Mouse (Mus musculus) lung, embryonic 15.5 days (tissue): Measurements from ENCODE around the gene Aspscr1. TPM values are rescaled to one million over a fixed set of nuclear protein-coding genes. Genes with fewer than 3 reads are reported as not detected.

Experiments
- ATAC-seq: fragments of 200-750 bp; cut with Nextera tagmentation; 2 replicates; pipeline ENCODE4 v1.8.0; 2017; ENCODE audit warnings: moderate number of reproducible peaks, borderline replicate concordance; ENCODE audit not compliant: low FRiP score, low TSS enrichment; ENCODE audit errors: extremely low read depth
- H3K27ac ChIP-seq: fragments of 300-500 bp; sonication (generic); 2 replicates; pipeline ENCODE4 v1.5.1; 2015; ENCODE audit warnings: moderate library complexity, mild to moderate bottlenecking, inconsistent platforms
- H3K27me3 ChIP-seq: fragments of 300-500 bp; sonication (generic); 2 replicates; pipeline ENCODE4 v1.6.1; 2015; ENCODE audit warnings: inconsistent platforms
- H3K36me3 ChIP-seq: fragments of 300-500 bp; sonication (generic); 2 replicates; pipeline ENCODE4 v1.6.1; 2015; ENCODE audit warnings: inconsistent platforms
- H3K4me1 ChIP-seq: fragments of 300-500 bp; sonication (generic); 2 replicates; pipeline ENCODE4 v1.6.1; 2015; ENCODE audit warnings: inconsistent platforms
- H3K4me2 ChIP-seq: fragments of 300-500 bp; sonication (generic); 2 replicates; pipeline ENCODE4 v1.6.1; 2015; ENCODE audit warnings: inconsistent platforms, mild to moderate bottlenecking, moderate library complexity
- H3K4me3 ChIP-seq: fragments of 300-500 bp; sonication (generic); 2 replicates; pipeline ENCODE4 v1.5.1; 2015; ENCODE audit warnings: mild to moderate bottlenecking, inconsistent platforms
- H3K9ac ChIP-seq: fragments of 300-500 bp; sonication (generic); 2 replicates; pipeline ENCODE4 v1.6.1; 2015; ENCODE audit warnings: inconsistent platforms
- H3K9me3 ChIP-seq: fragments of 300-500 bp; sonication (generic); 2 replicates; pipeline ENCODE4 v1.6.1; 2016; ENCODE audit warnings: inconsistent platforms
- WGBS: fragments of 180-500 bp; shearing (Covaris S2); methylation state at CpG from one replicate; pipeline ENCODE4 v1.1.7; 2015; 5-methylcytosine and 5-hydroxymethylcytosine counted together
- polyA plus RNA-seq: library from polyadenylated mRNA; unstranded; fragments of >200 nt; fragmentation: Nextera tagmentation; extraction: Ambion mirVana; gene quantifications from 2 replicates; pipeline ENCODE4 v1.2.1, GENCODE M21; 2015

Aspscr1 gene
- 138 and 143 TPM in 2 replicates for polyA plus RNA-seq

- peak within 1 kb of the TSS; percentile 83 for H3K4me2 ChIP-seq
- peak; percentile 97 for ATAC-seq
- peak within 1 kb of the TSS; percentile 86 for H3K27ac ChIP-seq
- no peaks in the 10 kb centered on the region for H3K9me3 ChIP-seq
- peaks cover 10% of the 10 kb centered on the region for H3K36me3 ChIP-seq
- no peaks in the 10 kb centered on the region for H3K27me3 ChIP-seq
- H3K4me1 ChIP-seq = peaks cover 7% of the 10 kb centered on the region
- peak within 1 kb of the TSS; percentile 62 for H3K4me3 ChIP-seq
- under 1% methylated on average over 83 of the region's 83 CpGs for WGBS
- H3K9ac ChIP-seq = peak within 1 kb of the TSS; percentile 64
Observed at GRCm38 (mm10) chr11:120672687-120673593, at the start of gene Aspscr1. Gene Aspscr1 (plus strand): TSS chr11:120672973.

- H3K27me3 ChIP-seq = no peaks in the 10 kb centered on the region
- H3K27ac ChIP-seq = peak overlapping the region; percentile 77
- H3K36me3 ChIP-seq = peaks cover 45% of the 10 kb centered on the region
- 11% methylated on average over 30 of the region's 30 CpGs for WGBS
- peaks cover 18% of the 10 kb centered on the region for H3K4me1 ChIP-seq
- H3K9me3 ChIP-seq = no peaks in the 10 kb centered on the region
- H3K9ac ChIP-seq = peak overlapping the region; percentile 70
- peak; percentile 78 for ATAC-seq
- H3K4me2 ChIP-seq = peak overlapping the region; percentile 93
- H3K4me3 ChIP-seq = peak overlapping the region; percentile 75
Observed at GRCm38 (mm10) chr11:120623961-120624679, 48.7 kb upstream of the Aspscr1 start.

DNA sequence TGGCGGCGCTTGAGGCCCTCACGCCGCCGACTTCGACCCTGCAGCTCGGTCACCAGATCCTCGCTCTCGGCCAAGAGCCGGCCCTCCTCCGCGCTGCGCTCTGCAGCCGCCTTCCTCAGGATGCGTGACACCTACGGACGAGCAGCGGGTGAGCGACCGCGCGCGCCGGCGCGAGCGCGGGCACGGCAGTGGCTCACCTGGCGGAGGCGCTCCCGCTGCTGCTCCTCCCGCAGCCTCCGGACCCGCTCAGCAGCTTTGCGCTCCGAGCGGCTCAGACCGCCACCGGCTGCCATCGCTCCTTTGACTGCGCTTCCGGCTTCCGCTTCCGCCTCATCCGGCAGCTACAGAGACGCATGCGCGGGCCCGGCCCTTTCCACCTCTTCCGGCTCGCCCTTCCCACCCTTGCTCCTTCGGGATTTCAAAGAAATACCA is 48.1 kb upstream of the Aspscr1 start:
- H3K4me2 ChIP-seq = peak overlapping the region; percentile 93
- WGBS = under 1% methylated on average over 53 of the region's 53 CpGs
- H3K9ac ChIP-seq = peak overlapping the region; percentile 70
- no peaks in the 10 kb centered on the region for H3K9me3 ChIP-seq
- H3K27me3 ChIP-seq = no peaks in the 10 kb centered on the region
- peaks cover 22% of the 10 kb centered on the region for H3K4me1 ChIP-seq
- peaks cover 44% of the 10 kb centered on the region for H3K36me3 ChIP-seq
- peak overlapping the region; percentile 77 for H3K27ac ChIP-seq
- peak; percentile 79; the same call in 1 of the 2 replicates for ATAC-seq
- H3K4me3 ChIP-seq = peak overlapping the region; percentile 75

DNA sequence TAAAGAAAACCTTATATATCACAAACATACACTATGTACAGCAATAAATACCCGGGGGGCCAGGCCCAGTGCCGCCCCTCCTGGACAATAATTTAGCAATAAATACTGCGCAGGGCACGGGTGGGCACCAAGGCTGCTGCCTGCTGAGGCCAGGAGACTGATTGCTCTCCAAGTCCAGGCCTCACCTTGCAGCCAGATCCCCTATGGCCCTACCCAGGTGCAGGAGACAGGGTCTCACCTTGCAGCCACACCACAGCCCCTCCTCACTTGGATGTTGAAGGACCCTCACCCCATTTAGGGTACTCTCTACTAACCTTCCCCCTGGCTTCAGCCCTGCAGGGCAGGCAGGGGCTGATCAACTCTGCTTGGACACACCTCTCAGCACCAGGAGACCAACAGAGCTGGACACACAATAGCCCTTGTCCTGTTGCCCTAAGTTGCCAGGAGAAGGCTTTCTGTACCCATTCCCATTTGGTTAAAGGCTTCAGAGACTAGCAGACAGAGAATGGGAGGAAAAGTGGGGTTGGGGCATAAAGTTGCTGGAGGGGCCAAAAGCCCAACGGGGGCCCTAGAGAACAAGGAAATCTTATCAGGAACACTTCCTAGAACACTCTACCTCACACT is 47.5 kb upstream of the Aspscr1 start, which contains the start of gene Sirt7:
TSS of gene Sirt7 (minus strand) at position 89 of the 624 bp plus-strand sequence.
- Histone ChIP-seq H3K9ac (peak within 1 kb of the TSS; percentile 70), H3K4me3 (peak within 1 kb of the TSS; percentile 75), H3K4me1 (peaks cover 28% of the 10 kb centered on the region), H3K4me2 (peak within 1 kb of the TSS; percentile 93), H3K27me3 (no peaks in the 10 kb centered on the region), H3K9me3 (no peaks in the 10 kb centered on the region), H3K27ac (peak within 1 kb of the TSS; percentile 77), H3K36me3 (peaks cover 38% of the 10 kb centered on the region)
- 18% methylated on average over 5 of the region's 5 CpGs for WGBS
- ATAC-seq = peak; percentile 19; the same call in 1 of the 2 replicates

GRCm38 (mm10) chr11:120626785-120627467 is 45.8 kb upstream of the Aspscr1 start:
- Histone ChIP-seq H3K4me1 (peaks cover 45% of the 10 kb centered on the region), H3K9me3 (no peaks in the 10 kb centered on the region), H3K9ac (no peak overlapping the region), H3K27ac (no peak overlapping the region), H3K4me3 (no peak overlapping the region), H3K27me3 (no peaks in the 10 kb centered on the region), H3K4me2 (no peak overlapping the region), H3K36me3 (peaks cover 27% of the 10 kb centered on the region)
- 89% methylated on average over 11 of the region's 11 CpGs for WGBS
- ATAC-seq = no peak

- H3K27ac ChIP-seq = no peak overlapping the region
- H3K4me3 ChIP-seq = no peak overlapping the region
- no peaks in the 10 kb centered on the region for H3K9me3 ChIP-seq
- H3K27me3 ChIP-seq = no peaks in the 10 kb centered on the region
- no peak for ATAC-seq
- peaks cover 24% of the 10 kb centered on the region for H3K36me3 ChIP-seq
- no peak overlapping the region for H3K4me2 ChIP-seq
- peaks cover 50% of the 10 kb centered on the region for H3K4me1 ChIP-seq
- 75% methylated on average over 22 of the region's 22 CpGs for WGBS
- H3K9ac ChIP-seq = no peak overlapping the region
Observed at GRCm38 (mm10) chr11:120627468-120628300, 45.1 kb upstream of the Aspscr1 start.

DNA sequence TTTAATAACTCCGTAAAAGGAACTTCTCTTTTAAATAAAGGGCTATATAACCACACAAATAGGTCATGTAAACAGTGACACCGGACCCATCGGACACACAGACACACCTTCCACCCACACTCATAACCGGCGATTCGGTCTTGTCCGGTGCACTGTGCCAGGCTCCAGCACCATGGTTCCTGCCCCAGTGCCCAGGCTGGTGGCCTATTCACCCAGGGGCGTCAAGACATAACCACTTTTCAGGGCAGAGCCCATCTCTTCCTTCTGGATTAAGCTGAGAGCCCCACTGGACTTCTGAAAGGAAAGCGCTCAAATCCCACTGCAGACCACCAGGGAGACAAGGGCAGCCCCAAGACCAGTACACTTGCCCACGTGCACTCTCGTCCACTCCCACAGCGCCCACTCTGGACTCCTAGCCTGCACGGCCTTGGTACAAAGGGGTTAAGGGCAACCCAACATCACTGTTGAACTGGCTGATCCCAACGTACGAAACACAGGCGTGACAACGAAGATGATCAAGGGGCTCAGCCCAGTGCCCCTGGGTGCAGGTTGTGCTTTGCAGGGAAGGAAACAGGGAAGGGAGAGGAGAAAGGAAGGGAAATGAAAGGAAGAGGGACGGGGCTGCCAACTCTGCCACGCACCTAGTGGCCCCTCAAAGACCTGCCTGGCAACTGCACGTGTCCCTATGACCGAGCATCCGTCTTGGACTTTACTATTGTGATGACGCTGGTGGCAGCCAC is 44.0 kb upstream of the Aspscr1 start:
- Histone ChIP-seq H3K4me1 (peaks cover 48% of the 10 kb centered on the region), H3K27me3 (no peaks in the 10 kb centered on the region), H3K4me3 (peak overlapping the region; percentile 1; the same call in 1 of the 2 replicates), H3K36me3 (peaks cover 18% of the 10 kb centered on the region), H3K27ac (no peak overlapping the region), H3K4me2 (no peak overlapping the region), H3K9me3 (no peaks in the 10 kb centered on the region), H3K9ac (no peak overlapping the region)
- WGBS = 94% methylated on average over 23 of the region's 23 CpGs
- ATAC-seq = no peak

DNA sequence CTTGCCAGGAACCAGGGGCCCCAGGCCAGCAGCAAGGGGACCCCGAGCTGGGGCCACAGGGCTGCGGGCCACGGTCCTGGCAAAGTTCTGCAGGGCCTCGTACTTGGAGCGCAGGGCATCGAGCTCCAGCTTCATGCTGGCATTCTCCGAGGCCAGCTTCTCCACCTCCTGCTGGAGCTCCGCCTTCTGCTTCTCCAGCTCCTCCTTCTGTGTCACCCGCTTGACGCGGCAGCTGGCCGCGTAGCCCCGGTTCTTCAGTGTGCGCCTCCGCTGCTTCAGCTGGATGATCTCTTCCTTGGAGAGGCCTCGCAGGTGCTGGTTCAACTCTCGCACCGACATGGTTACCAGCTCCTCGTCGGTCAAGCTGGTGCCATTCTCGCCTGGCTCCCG is 43.4 kb upstream of the Aspscr1 start:
- Histone ChIP-seq H3K27me3 (no peaks in the 10 kb centered on the region), H3K27ac (0 out of 2 replicates have a peak overlapping the region, but pooled peaks have one; percentile 15), H3K36me3 (peaks cover 18% of the 10 kb centered on the region), H3K9ac (no peak overlapping the region), H3K4me1 (peaks cover 49% of the 10 kb centered on the region), H3K4me3 (peak overlapping the region; percentile 1; the same call in 1 of the 2 replicates), H3K4me2 (no peak overlapping the region), H3K9me3 (no peaks in the 10 kb centered on the region)
- 74% methylated on average over 23 of the region's 23 CpGs for WGBS
- ATAC-seq = no peak

DNA sequence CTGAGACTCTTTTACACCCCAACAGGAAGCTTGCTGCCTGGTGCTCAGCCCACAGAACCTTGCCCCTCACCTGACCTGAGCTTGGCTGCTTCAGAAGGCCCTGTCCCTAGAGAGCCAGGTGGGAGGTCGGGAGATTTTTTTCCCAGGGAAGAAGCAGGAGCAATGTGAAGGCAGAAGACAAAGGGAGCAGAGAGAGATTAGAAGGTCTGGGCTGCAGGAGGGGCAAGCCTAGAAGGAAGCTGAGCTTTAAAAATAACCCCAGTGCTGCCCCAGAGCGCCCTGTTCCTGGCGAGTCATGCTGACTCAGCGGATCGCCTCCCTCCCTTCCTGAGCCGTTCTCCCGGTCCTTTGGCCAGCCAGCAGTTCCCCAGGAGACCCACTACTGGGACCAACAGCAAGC is 42.9 kb upstream of the Aspscr1 start:
- H3K27ac ChIP-seq = peak overlapping the region; percentile 55; the same call in 1 of the 2 replicates
- 29% methylated on average over 7 of the region's 7 CpGs for WGBS
- no peaks in the 10 kb centered on the region for H3K27me3 ChIP-seq
- no peaks in the 10 kb centered on the region for H3K9me3 ChIP-seq
- H3K9ac ChIP-seq = peak overlapping the region; percentile 8; the same call in 1 of the 2 replicates
- no peak for ATAC-seq
- H3K36me3 ChIP-seq = peaks cover 18% of the 10 kb centered on the region
- peaks cover 49% of the 10 kb centered on the region for H3K4me1 ChIP-seq
- H3K4me2 ChIP-seq = peak overlapping the region; percentile 80; the same call in 1 of the 2 replicates
- H3K4me3 ChIP-seq = no peak overlapping the region

GRCm38 (mm10) chr11:120630401-120630871 is 42.3 kb upstream of the Aspscr1 start:
- Histone ChIP-seq H3K9ac (peak overlapping the region; percentile 8), H3K4me3 (peak overlapping the region; percentile 5; the same call in 1 of the 2 replicates), H3K9me3 (no peaks in the 10 kb centered on the region), H3K27ac (peak overlapping the region; percentile 55), H3K4me2 (peak overlapping the region; percentile 80; the same call in 1 of the 2 replicates), H3K36me3 (peaks cover 18% of the 10 kb centered on the region), H3K4me1 (peaks cover 45% of the 10 kb centered on the region), H3K27me3 (no peaks in the 10 kb centered on the region)
- ATAC-seq = no peak
- 51% methylated on average over 5 of the region's 5 CpGs for WGBS
